Mouse (Mus musculus) NIH3T3 (cell line): ENCODE results near the gene Zeb2.

Experiments
- DNase-seq: peaks from one replicate; pipeline ENCODE4 v3.0.0-alpha.2; 2012; ENCODE audit warnings: low read depth

Gene Zeb2

DNA sequence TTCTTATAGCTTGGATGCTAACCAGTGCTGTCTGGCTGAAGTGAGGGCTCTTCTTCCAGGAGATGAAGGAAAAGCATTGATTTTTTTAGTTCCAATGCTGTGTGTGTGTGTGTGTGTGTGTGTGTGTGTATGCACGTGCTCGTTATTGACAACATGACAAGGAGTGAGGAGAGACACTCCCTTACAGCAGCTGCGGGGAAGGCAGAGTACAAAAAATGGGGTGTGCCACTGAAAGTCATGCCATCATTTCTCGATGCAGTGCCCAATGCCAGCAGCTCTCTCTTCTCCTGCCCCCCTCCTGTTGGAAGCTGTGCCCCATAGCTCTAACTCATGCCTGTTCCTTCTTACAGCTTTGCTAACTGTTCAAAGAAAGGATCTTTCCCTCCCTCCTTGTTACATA lies 56.4 kb downstream of the Zeb2 start:
- no peak for DNase-seq

GRCm38 (mm10) chr2:45060202-45060601 lies 57.0 kb downstream of the Zeb2 start:
- DNase-seq: no peak

DNA sequence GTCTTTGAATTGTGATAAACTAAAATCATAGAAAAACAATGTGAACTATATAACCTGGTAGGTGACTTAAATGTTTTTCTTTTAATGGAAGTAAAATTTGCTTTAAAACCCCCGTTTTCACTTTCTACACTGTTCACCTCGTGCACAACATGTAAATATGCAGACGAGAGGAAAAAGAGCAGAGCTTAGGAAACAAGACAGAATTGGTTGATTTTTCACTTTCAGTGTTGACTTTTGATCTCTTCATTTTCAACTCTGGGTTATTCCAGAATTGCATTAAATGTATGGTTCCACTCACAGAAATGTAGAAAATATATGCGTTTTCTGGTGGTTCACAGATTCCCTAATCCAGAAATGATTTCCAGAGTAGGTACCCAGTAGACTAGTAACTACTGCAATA lies 57.6 kb downstream of the Zeb2 start:
- no peak for DNase-seq

DNA sequence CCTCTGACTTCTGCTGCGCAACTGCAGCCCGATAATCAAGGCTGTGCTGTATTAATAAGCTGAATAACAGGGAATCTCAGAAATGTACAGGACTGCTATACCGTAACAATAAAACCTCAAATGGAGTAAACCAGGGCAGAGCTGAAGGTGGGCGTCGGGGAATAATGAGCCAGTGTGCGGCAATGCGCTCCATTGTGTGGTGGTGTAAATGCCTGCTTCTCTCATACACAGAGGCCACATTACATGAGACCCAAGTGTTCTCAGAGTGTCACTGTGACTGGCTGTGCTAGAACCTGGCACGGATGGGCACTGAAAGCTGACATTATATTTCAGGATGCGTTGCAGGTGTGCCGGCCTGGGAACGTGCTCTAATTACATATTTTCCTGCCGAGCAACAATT lies 58.2 kb downstream of the Zeb2 start:
- DNase-seq: no peak

- no peak for DNase-seq
Measured at GRCm38 (mm10) chr2:45058183-45058582, 59.0 kb downstream of the Zeb2 start.

- no peak for DNase-seq
Measured at GRCm38 (mm10) chr2:45056856-45057562, 60.2 kb downstream of the Zeb2 start.

DNA sequence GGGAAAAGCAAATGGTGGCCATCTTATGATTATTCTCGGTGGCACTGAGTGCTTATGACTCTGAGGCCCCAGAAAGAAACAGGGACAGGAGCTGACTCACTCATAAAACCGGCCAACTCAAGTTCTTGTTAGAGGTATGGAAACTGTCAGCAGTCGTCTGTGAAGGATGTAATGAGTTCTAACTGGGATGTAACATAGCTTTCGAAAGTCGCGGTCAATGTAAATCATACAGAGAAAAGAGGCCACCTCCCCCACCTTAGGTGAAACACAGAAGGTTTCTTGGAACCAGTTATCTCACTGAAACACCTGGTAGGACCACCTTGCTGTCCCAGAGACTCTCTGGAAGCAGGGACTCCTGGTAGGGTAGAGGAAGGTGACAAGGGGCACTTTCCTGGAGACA lies 61.3 kb downstream of the Zeb2 start:
- DNase-seq: no peak

GRCm38 (mm10) chr2:45055034-45055615 lies 62.1 kb downstream of the Zeb2 start:
- no peak for DNase-seq

GRCm38 (mm10) chr2:45054070-45055025 lies 62.8 kb downstream of the Zeb2 start:
- DNase-seq: no peak

GRCm38 (mm10) chr2:45052587-45052986 lies 64.6 kb downstream of the Zeb2 start:
- no peak for DNase-seq

DNA sequence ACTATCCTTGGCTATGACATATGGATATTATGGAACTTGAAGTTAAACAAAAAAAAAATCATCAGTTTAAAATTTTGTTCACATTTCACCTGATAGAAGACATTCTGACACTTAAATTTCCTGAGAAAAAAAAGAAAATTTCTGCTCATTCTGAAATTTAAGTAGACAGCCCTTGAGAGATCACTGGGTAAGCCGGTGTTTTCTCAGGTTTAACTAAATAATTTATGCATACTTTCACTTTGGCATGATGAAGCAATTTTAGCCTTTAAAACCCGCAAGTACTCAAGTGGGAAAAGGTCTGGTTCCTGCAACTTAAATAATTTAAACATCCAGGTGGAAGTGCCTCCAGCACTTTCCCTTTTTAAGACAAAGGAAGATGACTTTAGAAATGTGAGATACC lies 65.9 kb downstream of the Zeb2 start:
- no peak for DNase-seq

DNA sequence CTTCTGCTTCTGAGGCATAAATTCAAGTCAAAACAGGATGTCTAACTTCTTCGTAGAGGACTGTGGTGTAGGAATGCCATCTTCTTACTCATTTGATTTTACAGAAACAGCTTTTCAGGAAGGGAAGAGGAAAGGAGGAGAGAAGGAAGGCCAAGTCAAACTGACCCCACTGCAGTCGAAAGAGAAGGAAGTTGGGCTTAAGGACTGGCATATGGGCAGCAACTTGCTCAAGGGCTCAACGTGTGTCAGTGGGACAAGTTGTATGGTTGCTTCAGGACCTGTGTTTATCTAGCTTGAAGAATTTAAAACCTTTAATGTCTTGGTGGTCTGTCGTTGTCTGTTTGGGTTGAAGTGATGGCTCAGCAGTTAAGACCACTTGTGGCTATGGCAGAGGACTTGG lies 67.3 kb downstream of the Zeb2 start:
- DNase-seq: no peak

GRCm38 (mm10) chr2:45049279-45049678 lies 67.9 kb downstream of the Zeb2 start:
- DNase-seq: no peak

GRCm38 (mm10) chr2:45040706-45041312 lies 76.4 kb downstream of the Zeb2 start:
- DNase-seq: no peak

DNA sequence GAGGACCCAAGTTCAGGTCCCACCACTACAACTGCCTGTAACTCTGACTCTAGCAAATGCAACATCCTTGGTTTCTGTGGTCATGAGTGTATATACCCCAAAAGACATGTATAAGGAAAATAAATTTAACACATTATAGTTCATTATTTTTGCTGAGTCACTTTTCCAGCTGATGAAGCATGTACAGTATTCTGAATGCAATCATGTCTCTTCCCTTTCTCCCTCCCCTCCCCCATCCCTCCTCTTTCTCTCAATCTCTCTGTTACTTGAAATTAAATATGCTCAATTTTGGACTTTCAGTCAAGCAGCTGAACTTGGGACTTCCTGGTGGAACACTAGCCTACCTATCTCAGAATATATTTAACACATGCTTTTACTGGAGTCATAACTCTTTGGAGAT lies 77.7 kb downstream of the Zeb2 start:
- DNase-seq: no peak

DNA sequence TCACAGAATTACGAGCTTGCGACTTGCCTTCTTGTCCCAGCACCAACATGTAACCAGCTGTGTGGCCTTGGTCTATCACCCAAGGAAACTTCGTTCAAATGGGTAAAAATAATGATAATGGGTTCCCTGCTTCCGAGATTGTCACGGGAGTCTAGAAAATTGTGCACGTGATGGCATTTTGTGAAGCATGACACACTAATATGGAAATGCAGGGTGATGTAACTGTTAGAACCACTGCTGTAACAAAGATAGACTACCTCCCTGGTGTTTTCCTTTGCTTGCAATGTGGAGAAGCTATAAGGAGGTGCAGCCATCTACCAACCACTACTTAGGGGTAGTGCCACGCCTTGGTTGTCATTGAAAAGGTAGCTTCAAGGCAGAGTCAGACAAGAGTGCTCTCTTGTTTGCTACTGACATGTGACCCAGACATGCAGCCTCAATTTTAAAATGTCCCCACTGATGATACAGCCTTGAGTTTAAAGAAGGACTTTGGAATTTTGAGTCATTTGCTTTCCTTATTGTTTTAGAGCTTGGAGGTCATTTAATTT lies 89.0 kb downstream of the Zeb2 start:
- no peak for DNase-seq

GRCm38 (mm10) chr2:45017186-45017800 lies 99.9 kb downstream of the Zeb2 start:
- no peak for DNase-seq

DNA sequence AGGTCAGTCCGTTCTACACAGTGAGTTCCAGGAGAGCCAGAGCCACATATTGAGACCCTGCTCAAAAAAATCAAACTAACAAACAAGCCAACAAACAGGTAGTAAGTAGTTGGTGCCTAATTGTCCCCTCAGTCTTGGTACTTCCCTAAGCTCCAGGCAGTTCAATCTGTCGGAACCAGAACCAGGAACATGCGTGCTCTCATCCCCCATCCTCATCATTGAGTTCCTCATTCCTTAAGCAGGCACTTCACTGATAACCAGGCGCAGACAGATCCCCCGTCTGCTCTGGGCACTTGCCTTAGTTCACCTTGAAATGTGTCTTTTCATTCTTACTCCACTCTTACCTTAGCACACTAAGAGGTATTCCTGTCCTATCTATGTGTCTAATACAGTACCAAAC lies 103.9 kb downstream of the Zeb2 start:
- no peak for DNase-seq

DNA sequence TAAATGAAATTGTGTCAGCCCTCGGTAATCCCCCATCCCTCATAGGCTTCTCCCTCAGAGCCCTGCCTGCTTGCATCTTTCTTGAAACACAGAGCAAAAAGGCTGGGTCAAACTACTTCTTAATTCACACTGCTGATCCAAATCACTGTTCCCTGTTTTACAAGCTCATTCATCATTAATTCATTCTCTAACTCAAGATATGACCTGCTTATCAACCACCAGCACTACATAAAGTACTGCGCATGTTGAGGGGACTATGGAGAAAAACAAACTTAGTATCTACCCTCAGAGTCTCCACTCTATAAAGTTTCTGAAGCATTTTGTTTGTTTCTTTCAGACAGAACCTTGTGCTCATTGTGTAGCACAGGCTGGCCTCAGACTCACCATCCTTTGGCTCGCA lies 104.5 kb downstream of the Zeb2 start:
- DNase-seq: no peak

GRCm38 (mm10) chr2:45010701-45011100 lies 106.5 kb downstream of the Zeb2 start:
- DNase-seq: no peak

DNA sequence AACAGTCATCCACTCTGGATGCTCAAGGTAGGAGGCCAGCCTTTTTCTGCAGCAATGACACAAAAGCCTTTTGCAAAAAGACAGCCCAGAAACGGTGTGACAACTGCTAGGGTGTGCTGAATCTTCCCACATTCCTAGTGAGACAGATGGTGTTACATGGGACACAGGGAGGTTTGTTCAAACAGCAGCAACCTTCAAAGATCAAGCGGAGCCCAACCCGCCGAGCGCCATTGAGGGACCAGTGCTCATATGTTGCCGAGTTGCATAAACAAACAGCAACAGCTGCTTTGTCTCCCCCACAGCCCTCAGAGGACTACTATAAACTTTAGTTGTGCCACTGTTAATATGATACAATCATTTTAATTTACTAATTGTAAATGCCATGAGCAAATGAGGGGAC lies 117.3 kb downstream of the Zeb2 start:
- no peak for DNase-seq

GRCm38 (mm10) chr2:44998710-44999109 lies 118.5 kb downstream of the Zeb2 start:
- no peak for DNase-seq
